Mouse (Mus musculus): ENCODE data around the gene Rft1.

DNA sequence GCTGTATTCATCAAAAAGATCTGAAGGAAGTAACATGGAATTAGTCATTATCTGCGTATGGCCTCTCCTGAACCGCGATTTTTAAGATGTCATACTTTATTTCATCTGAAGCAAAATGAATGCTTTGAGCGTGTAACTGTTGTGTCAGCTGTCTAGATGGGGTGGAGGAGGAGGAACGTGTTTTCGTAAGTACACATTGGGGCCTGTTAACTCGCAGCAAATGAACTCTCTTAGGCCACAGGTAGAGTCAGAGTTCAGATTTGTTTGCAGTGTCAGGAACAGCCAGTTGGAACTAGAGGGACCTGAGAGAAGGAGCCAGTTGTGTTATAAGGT, 62.8 kb downstream of the Rft1 start:
- TF ChIP-seq CTCF (IDR thresholded peaks at IDR 0.05; ENCODE audit: low read depth, low read length), result no peak
- no peak for TF ChIP-seq POLR2A (IDR thresholded peaks at IDR 0.05; ENCODE audit: borderline replicate concordance, low read depth, low read length)
